Mouse (Mus musculus) lung, adult 10 weeks (tissue): ENCODE results near the gene Vmn1r137. TPM values are rescaled to one million over a fixed set of nuclear protein-coding genes. Genes with fewer than 3 reads are reported as not detected.

Source experiments
- polyA plus RNA-seq: library from polyadenylated mRNA; stranded (reverse); fragments of 350-450 nt; fragmentation: Illumina TruSeq; extraction: RNeasy Lipid Tissue Mini Kit (QIAGEN cat#74804); gene quantifications from one replicate; pipeline ENCODE4 v1.2.3, GENCODE M21; 2014; ENCODE audit warnings: low read depth, low replicate concordance; ENCODE audit not compliant: insufficient read depth

Gene Vmn1r137
- not detected for polyA plus RNA-seq

GRCm38 (mm10) chr7:21994287-21994686 lies at the start of gene Vmn1r137:
TSS of gene Vmn1r137 (plus strand) at chr7:21994587.

GRCm38 (mm10) chr7:22028797-22029196 lies 34.4 kb downstream of the Vmn1r137 start, which contains the start of gene Vmn1r138:
TSS of gene Vmn1r138 (minus strand) at chr7:22028897.

Other genes with a start within 250 kb of the Vmn1r137 start
- not detected for gene Gm4175, start 233.1 kb upstream of the Vmn1r137 start, polyA plus RNA-seq
- not detected for gene Gm4177, start 197.9 kb upstream of the Vmn1r137 start, polyA plus RNA-seq
- gene Vmn1r135, start 162.2 kb upstream of the Vmn1r137 start, polyA plus RNA-seq = not detected
- gene Gm5725, start 150.3 kb upstream of the Vmn1r137 start, polyA plus RNA-seq = not detected
- gene Gm5891, start 73.3 kb upstream of the Vmn1r137 start, polyA plus RNA-seq = not detected
- not detected for gene Vmn1r138, start 34.3 kb downstream of the Vmn1r137 start, polyA plus RNA-seq
- not detected for gene Gm6176, start 61.7 kb downstream of the Vmn1r137 start, polyA plus RNA-seq
- gene Vmn1r139, start 74.5 kb downstream of the Vmn1r137 start, polyA plus RNA-seq = not detected
- not detected for gene Gm16451, start 123.7 kb downstream of the Vmn1r137 start, polyA plus RNA-seq
- not detected for gene Gm10666, start 140.2 kb downstream of the Vmn1r137 start, polyA plus RNA-seq
- gene Vmn1r142, start 169.4 kb downstream of the Vmn1r137 start, polyA plus RNA-seq = not detected
- gene Vmn1r143, start 194.8 kb downstream of the Vmn1r137 start, polyA plus RNA-seq = not detected
- not detected for gene Gm8653, start 206.7 kb downstream of the Vmn1r137 start, polyA plus RNA-seq
- not detected for gene Gm8453, start 234.9 kb downstream of the Vmn1r137 start, polyA plus RNA-seq